Mouse (Mus musculus): ENCODE data around the gene Tlcd1.

Tlcd1 gene

GRCm38 (mm10) chr11:78205361-78206206 is 29.1 kb downstream of the Tlcd1 start:
- DNase-seq (ENCODE audit: low read depth): no peak

DNA sequence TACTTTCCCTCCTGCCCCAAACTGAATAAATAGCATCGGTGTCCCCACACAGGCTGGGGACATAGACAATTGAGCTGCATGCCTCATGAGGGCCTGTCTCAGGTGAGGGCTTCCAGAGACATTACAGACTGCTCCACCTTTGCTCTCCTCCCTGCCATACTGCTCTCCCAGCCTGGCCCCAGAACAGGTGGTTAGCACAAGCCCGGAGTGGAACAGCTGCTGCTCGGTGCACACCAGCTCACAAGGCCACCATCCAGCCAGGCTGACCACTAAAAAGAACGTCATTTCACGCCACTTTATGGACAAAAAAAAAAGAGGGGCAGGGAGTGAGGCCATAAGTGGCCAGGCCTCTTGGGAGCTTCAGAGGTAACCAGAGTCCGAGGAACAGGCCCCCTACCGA is 30.7 kb downstream of the Tlcd1 start:
- DNase-seq (ENCODE audit: low read depth): no peak

GRCm38 (mm10) chr11:78209886-78210285 is 33.4 kb downstream of the Tlcd1 start:
- DNase-seq (ENCODE audit: low read depth): no peak

DNA sequence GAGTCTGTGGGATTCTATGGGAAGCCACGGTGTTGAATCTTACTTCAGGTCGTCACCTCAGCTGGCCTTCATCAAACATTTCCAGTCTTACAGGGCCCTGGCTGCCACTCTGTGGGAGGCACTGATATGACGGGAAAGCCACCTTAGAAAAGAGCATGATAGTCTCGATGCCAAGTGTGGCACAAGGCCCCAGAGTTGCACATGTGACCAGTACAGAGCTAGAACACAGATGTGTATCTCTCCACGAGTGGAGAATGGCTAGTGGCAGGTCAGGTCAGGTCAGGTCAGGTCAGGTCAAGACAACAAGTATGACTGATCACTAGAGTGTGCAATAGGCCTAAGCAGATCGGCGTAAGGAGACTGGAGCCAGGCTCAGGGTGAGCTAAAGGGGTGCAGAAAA is 34.1 kb downstream of the Tlcd1 start:
- DNase-seq (ENCODE audit: low read depth): no peak

DNA sequence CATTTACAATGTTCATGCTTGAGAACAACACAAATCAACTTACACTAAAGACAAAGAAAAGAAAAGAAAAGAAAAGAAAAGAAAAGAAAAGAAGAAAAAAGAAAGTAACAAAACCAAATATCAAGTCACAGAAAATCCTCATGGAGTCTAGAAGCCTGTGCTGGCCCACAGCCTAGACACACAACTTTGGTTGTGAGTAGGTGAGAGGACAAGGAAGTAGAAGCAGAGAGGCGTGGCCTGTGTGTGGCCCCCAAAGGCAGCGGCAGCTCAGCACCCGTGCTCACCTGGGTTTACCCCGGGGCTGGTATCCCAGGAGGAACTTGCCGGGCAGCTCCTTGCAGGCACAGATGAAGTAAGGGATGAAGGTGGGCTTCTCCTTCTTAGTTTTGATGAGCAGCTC is 35.0 kb downstream of the Tlcd1 start:
- DNase-seq (ENCODE audit: low read depth): no peak

DNA sequence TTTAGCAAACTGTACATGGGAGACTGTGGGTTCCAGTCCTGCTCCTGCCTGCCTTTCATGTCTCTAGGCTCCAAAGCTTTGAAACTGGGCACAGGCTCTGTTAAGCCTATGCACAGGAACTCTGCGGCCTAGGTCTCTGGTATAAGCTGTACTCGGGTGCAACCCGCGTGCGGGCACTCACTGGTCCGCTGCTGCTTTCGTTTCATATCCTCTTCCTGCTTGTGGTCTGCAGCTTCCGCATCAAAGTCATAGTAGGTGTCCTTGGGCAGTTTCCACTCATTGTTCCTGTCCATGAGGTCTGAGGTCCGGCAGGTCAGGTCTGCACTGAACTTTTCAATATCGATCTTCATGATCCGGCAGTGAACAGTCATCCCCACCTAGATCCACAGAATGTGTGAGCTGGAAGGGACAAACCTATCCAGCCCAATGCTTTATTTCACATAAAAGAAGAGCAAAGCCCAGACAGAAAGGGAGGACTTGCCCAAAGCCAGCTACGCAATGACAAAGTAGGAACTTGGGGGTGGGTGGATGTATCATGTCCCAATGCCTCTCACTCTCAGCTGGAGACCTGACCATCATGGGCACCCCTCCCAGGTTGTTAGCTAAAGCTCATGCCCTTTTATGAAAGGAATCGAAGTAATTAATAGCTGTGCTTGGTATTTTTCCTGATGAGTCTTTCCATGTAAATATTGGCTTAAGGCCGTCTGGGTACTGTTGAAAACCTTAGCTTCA is 36.7 kb downstream of the Tlcd1 start:
- no peak for DNase-seq (ENCODE audit: low read depth)

DNA sequence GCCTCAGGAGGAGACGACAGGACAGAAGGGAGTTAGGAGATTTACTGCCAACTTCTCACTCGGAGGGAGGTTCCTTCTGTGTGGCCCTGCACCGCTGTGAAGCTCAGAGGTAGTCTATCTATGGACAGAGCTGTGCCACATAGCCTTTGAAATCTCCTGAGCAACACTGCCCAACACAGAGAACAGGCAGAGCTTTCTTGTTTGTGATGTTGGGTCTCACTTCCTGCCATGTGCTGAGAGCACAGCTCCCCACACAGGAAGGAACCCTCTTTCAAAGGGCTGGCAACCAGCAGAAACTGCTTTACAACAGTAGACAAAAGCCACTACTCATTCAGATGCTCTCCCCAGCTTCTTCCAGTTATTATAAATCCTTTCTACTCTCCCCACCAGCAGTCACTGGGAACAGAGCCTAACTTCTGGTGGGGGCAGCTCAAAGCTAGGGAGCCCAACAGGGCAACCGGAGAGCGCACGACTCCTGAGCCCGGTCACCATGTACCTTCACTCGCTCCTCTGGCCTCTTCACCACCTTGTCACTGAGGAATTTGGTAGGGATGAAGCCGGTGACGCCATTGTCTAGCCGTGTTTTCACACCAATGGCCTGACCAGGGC is 39.3 kb downstream of the Tlcd1 start:
- DNase-seq (ENCODE audit: low read depth): no peak

DNA sequence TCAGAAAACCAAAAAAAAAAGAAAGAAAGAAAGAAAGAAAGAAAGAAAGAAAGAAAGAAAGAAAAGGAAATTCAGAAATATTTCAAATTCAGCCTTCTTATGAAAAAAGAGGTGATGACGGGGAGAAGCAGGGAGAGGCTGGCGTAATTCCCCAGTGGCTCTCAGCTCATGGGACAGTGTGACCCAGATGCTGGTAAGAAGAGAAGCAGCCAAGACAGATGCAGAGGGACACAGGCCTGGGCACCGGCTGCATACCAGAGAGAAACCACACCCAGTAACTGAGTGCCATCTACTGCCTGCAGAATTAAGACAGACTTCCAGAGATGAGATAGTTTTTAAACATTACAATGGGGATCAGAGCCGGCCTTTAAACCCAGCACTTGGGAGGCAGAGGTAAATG is 47.1 kb downstream of the Tlcd1 start:
- DNase-seq (ENCODE audit: low read depth): no peak

All from c-Kit-positive CD71-negative TER-119-negative erythroid progenitor cells, embryonic 14.5 days (primary cell).